Mouse (Mus musculus) intestine, postnatal 0 days (tissue): ENCODE measurements around the gene Serpinb1c. TPM values are rescaled to one million over a fixed set of nuclear protein-coding genes. Genes with fewer than 3 reads are reported as not detected.
"Not testable (repeated sequence)": the region's sequence is repeated elsewhere in the genome, so short reads cannot be mapped to it uniquely, and the experiment has no call there.

Source experiments
- ATAC-seq: fragments of 200-750 bp; cut with Nextera tagmentation; 2 replicates; pipeline ENCODE4 v1.8.0; 2017; ENCODE audit warnings: mild to moderate bottlenecking, moderate TSS enrichment, moderate library complexity
- H3K27ac ChIP-seq: fragments of 300-500 bp; sonication (generic); 2 replicates; pipeline ENCODE4 v1.5.1; 2014; ENCODE audit warnings: mild to moderate bottlenecking, low read depth, low read length, moderate library complexity
- H3K27me3 ChIP-seq: fragments of 300-500 bp; sonication (generic); replicated peaks from 2 replicates; pipeline ENCODE4 v1.6.1; 2014; ENCODE audit warnings: low read length, mixed read lengths; ENCODE audit not compliant: control insufficient read depth, insufficient read depth
- H3K36me3 ChIP-seq: fragments of 300-500 bp; sonication (generic); 2 replicates; pipeline ENCODE4 v1.6.1; 2014; ENCODE audit warnings: mild to moderate bottlenecking, moderate library complexity; ENCODE audit not compliant: control insufficient read depth, insufficient read depth
- H3K4me1 ChIP-seq: fragments of 300-500 bp; sonication (generic); replicated peaks from 2 replicates; pipeline ENCODE4 v1.6.1; 2014; ENCODE audit warnings: antibody characterized with exemption, low read length, mixed read lengths; ENCODE audit not compliant: control insufficient read depth, insufficient read depth
- H3K4me2 ChIP-seq: fragments of 300-500 bp; sonication (generic); replicated peaks from 2 replicates; pipeline ENCODE4 v1.6.1; 2014; ENCODE audit warnings: low read depth, mild to moderate bottlenecking, moderate library complexity
- H3K4me3 ChIP-seq: fragments of 300-500 bp; sonication (generic); 2 replicates; pipeline ENCODE4 v1.5.1; 2014; ENCODE audit warnings: low read depth, low read length
- H3K9ac ChIP-seq: fragments of 300-500 bp; sonication (generic); 2 replicates; pipeline ENCODE4 v1.6.1; 2014; ENCODE audit warnings: mild to moderate bottlenecking, low read depth, low read length
- H3K9me3 ChIP-seq: fragments of 300-500 bp; sonication (generic); 2 replicates; pipeline ENCODE4 v1.6.1; 2016; ENCODE audit warnings: mixed run types; ENCODE audit not compliant: control insufficient read depth
- CTCF ChIP-seq: sonication (generic); IDR thresholded peaks from 2 replicates; pipeline ENCODE4 v1.5.1; 2016; ENCODE audit warnings: low read depth, mild to moderate bottlenecking, control low read depth, antibody characterized with exemption, moderate library complexity
- WGBS: fragments of 180-500 bp; shearing (Covaris S2); extraction: QIAGEN DNeasy Blood & Tissue Kit; methylation state at CpG from one replicate; pipeline ENCODE4 v1.1.7; 2014; 5-methylcytosine and 5-hydroxymethylcytosine counted together
- polyA plus RNA-seq: library from polyadenylated mRNA; unstranded; fragments of >200 nt; fragmentation: Nextera tagmentation; extraction: Ambion mirVana; gene quantifications from 2 replicates; pipeline ENCODE4 v1.2.1, GENCODE M21; 2015

Gene Serpinb1c
- polyA plus RNA-seq, 1 experiment from 2014 or later: not detected

GRCm38 (mm10) chr13:32867030-32867429 lies 31.0 kb downstream of the Serpinb1c start:
- no peak for ATAC-seq
- Histone ChIP-seq H3K4me3 (no peak overlapping the region), H3K27me3 (no peaks in the 10 kb centered on the region), H3K27ac (no peak overlapping the region), H3K4me2 (no peak overlapping the region), H3K4me1 (no peaks in the 10 kb centered on the region), H3K9ac (no peak overlapping the region), H3K36me3 (no peaks in the 10 kb centered on the region), H3K9me3 (no peaks in the 10 kb centered on the region)
- no peak for TF ChIP-seq CTCF
- 58% methylated on average over 2 of the region's 2 CpGs for WGBS

GRCm38 (mm10) chr13:32866484-32866883 lies 31.5 kb downstream of the Serpinb1c start:
- Histone ChIP-seq H3K36me3 (no peaks in the 10 kb centered on the region), H3K9ac (no peak overlapping the region), H3K4me1 (no peaks in the 10 kb centered on the region), H3K4me2 (no peak overlapping the region), H3K4me3 (no peak overlapping the region), H3K9me3 (no peaks in the 10 kb centered on the region), H3K27me3 (no peaks in the 10 kb centered on the region), H3K27ac (no peak overlapping the region)
- peak; percentile 49; the same call in 1 of the 2 replicates for ATAC-seq
- 3% methylated on average over 9 of the region's 9 CpGs for WGBS
- peak; percentile 93 for TF ChIP-seq CTCF

- 48% methylated on average over 2 of the region's 2 CpGs for WGBS
- no peaks in the 10 kb centered on the region for H3K9me3 ChIP-seq
- no peaks in the 10 kb centered on the region for H3K36me3 ChIP-seq
- H3K27ac ChIP-seq: no peak overlapping the region
- H3K4me2 ChIP-seq: no peak overlapping the region
- H3K4me3 ChIP-seq: no peak overlapping the region
- TF ChIP-seq CTCF: peak; percentile 62
- ATAC-seq: no peak
- H3K27me3 ChIP-seq: no peaks in the 10 kb centered on the region
- no peak overlapping the region for H3K9ac ChIP-seq
- no peaks in the 10 kb centered on the region for H3K4me1 ChIP-seq
Observed at GRCm38 (mm10) chr13:32865591-32865990, 32.4 kb downstream of the Serpinb1c start.

- not testable (repeated sequence) for ATAC-seq, H3K4me3 ChIP-seq, H3K27ac ChIP-seq, H3K9ac ChIP-seq, H3K27me3 ChIP-seq, H3K4me2 ChIP-seq, H3K4me1 ChIP-seq, H3K36me3 ChIP-seq, H3K9me3 ChIP-seq
- WGBS: 71% methylated on average over 2 of the region's 3 CpGs
Observed at GRCm38 (mm10) chr13:32864529-32864928, 33.5 kb downstream of the Serpinb1c start.

GRCm38 (mm10) chr13:32863456-32863855 lies 34.6 kb downstream of the Serpinb1c start:
- Histone ChIP-seq H3K4me1 (no peaks in the 10 kb centered on the region), H3K4me2 (no peak overlapping the region), H3K4me3 (no peak overlapping the region), H3K9me3 (no peaks in the 10 kb centered on the region), H3K27ac (no peak overlapping the region), H3K36me3 (no peaks in the 10 kb centered on the region), H3K9ac (no peak overlapping the region), H3K27me3 (no peaks in the 10 kb centered on the region)
- no peak for TF ChIP-seq CTCF
- ATAC-seq: no peak

GRCm38 (mm10) chr13:32860821-32861220 lies 37.2 kb downstream of the Serpinb1c start:
- Histone ChIP-seq H3K9me3 (no peaks in the 10 kb centered on the region), H3K4me2 (no peak overlapping the region), H3K27ac (no peak overlapping the region), H3K4me3 (no peak overlapping the region), H3K9ac (no peak overlapping the region), H3K36me3 (no peaks in the 10 kb centered on the region), H3K4me1 (no peaks in the 10 kb centered on the region), H3K27me3 (no peaks in the 10 kb centered on the region)
- no peak for TF ChIP-seq CTCF
- 70% methylated on average over 3 of the region's 3 CpGs for WGBS
- no peak for ATAC-seq

GRCm38 (mm10) chr13:32853073-32853472 lies 44.9 kb downstream of the Serpinb1c start:
- no peak overlapping the region for H3K9ac ChIP-seq
- peaks cover 8% of the 10 kb centered on the region for H3K4me1 ChIP-seq
- ATAC-seq: no peak
- H3K4me2 ChIP-seq: no peak overlapping the region
- 85% methylated on average over 2 of the region's 2 CpGs for WGBS
- H3K9me3 ChIP-seq: no peaks in the 10 kb centered on the region
- H3K27me3 ChIP-seq: no peaks in the 10 kb centered on the region
- peak overlapping the region; percentile 77 for H3K27ac ChIP-seq
- H3K36me3 ChIP-seq: peaks cover 5% of the 10 kb centered on the region
- TF ChIP-seq CTCF: no peak
- no peak overlapping the region for H3K4me3 ChIP-seq
